Comparison of ENCODE assay signal across 20 mouse cellular contexts in the genomic region with DNA sequence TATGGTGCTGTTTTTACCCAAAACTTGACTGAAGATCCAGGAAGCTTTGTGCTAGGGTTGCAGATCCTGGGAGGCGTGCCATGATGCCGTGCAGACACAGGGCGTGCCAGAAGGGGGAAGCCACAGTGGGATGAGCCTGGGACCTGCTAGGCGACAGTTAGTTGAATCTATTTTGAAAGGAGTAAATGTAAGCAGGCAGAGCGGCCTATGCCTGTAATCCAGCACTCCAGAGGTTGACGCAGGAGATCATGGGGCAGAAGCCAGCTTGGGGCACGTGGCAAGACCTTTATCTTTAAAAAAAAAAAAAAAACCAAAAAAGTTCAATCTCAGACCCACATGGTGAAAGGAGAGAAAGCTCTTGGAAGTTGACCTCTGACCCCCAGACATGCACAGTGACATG. TPM values are rescaled to one million over a fixed set of nuclear protein-coding genes. Genes with fewer than 3 reads are reported as not detected.
DNase-seq lines count a peak whose midpoint lies in the region; TF ChIP-seq lines count a peak whose summit lies in the region.
"Had no signal": no experiment of that assay in that cellular context is flagged by ENCODE, and none has a peak within 500 bp of the region (broad histone marks: within the 10 kb centered on the region; RNA-seq: fewer than 3 reads in every experiment).

No protein-coding gene starts in this region.

- no peak overlapping the region for H3K4me3 ChIP-seq in gastrocnemius, adult 2 months
- no peak overlapping the region for H3K4me3 ChIP-seq in lung, adult 2 months (replicated peaks; ENCODE audit: extremely low read depth, low read depth, low read length)
- H3K4me3 ChIP-seq: embryonic facial prominence, embryonic 12.5 days; embryonic facial prominence, embryonic 15.5 days; forebrain, embryonic 12.5 days; forebrain, embryonic 15.5 days; heart, embryonic 12.5 days; heart, embryonic 15.5 days had no signal

- no peak for TF ChIP-seq CTCF in gastrocnemius, adult 2 months (IDR thresholded peaks at IDR 0.05)
- TF ChIP-seq CTCF in lung, adult 2 months (IDR thresholded peaks at IDR 0.05; ENCODE audit: insufficient read depth, low read length): no peak

- 77% methylated on average over 7 of the region's 7 CpGs for WGBS in lung, adult 2 months

- no peak for TF ChIP-seq POLR2A in lung, adult 2 months (IDR thresholded peaks at IDR 0.05; ENCODE audit: borderline replicate concordance, extremely low read depth, low read depth, low read length)

- peak; percentile 49 for DNase-seq in gastrocnemius, adult 2 months
- no peak for DNase-seq in gastrocnemius, adult 8-10 months (ENCODE audit: low spot score in 2 of 2)
- DNase-seq in heart, adult 11 months: peak; percentile 86
- no peak for DNase-seq in heart, adult 8-10 months (ENCODE audit: low spot score)
- DNase-seq in lung, postnatal 10 days: peak; percentile 51
- DNase-seq in lung, adult 2 months: no peak
- DNase-seq: adrenal gland, adult 2 months; adrenal gland, postnatal 14 days; cerebellum, adult 11 months; cerebellum, adult 2 months; cerebellum, adult 9-11 months; heart, postnatal 36 days; kidney, adult 2 months had no signal

- H3K4me1 ChIP-seq in lung, adult 2 months (ENCODE audit: control insufficient read depth, insufficient read depth, low read length): no peaks in the 10 kb centered on the region
- H3K4me1 ChIP-seq: embryonic facial prominence, embryonic 12.5 days; embryonic facial prominence, embryonic 15.5 days; forebrain, embryonic 12.5 days; forebrain, embryonic 15.5 days; heart, embryonic 12.5 days; heart, embryonic 15.5 days had no signal

- intact Hi-C loops in gastrocnemius, adult 2 months (cut with DNase I): no loop called here

- H3K27ac ChIP-seq in gastrocnemius, adult 2 months: peak overlapping the region; percentile 46
- H3K27ac ChIP-seq: embryonic facial prominence, embryonic 12.5 days; embryonic facial prominence, embryonic 15.5 days; forebrain, embryonic 12.5 days; forebrain, embryonic 15.5 days; heart, embryonic 15.5 days; hindbrain, embryonic 14.5 days had no signal

RNA-seq across cellular contexts. Expression of a gene that starts 55.3 kb away (rescaled TPM):
- 100 to 1,000 TPM in 1 of 2 experiments, 10 to 100 TPM in 1; 98.0 to 105 TPM for total RNA-seq in gastrocnemius, adult 2 months (2021)
- total RNA-seq in gastrocnemius, adult 8-10 months (2022): 10 to 100 TPM; 48.5 to 85.9 (median 71.1) TPM
- total RNA-seq in heart, adult 8-10 months (2022): 10 to 100 TPM; 60.4 to 74.1 (median 71.4) TPM
- 26.7 and 28.3 TPM in 2 replicates for polyA plus RNA-seq in lung, adult 2 months (2012; rRNA removed)

Comparison
In these comparisons a context has a peak if more than half of its experiments do, and no peak if none do; other contexts are left out.
1. DNase-seq: peak in gastrocnemius, adult 2 months (single experiment), heart, adult 11 months (single experiment) and lung, postnatal 10 days (single experiment); none in gastrocnemius, adult 8-10 months (0 of 2), heart, adult 8-10 months (single experiment) and lung, adult 2 months (single experiment).